Mouse (Mus musculus) kidney, adult 2 months (tissue): ENCODE results near the gene Fbxl17.

ENCODE experiments used
- CTCF ChIP-seq: fragments of 200-500 bp; conservative IDR thresholded peaks from 2 replicates; pipeline ENCODE4 v1.5.1; 2011; ENCODE audit warnings: low read depth, mild to moderate bottlenecking, control low read depth, low read length, moderate library complexity, mixed read lengths; ENCODE audit not compliant: insufficient read depth, insufficient read length
- POLR2A ChIP-seq: fragments of 200-500 bp; IDR thresholded peaks from one replicate; pipeline ENCODE4 v1.6.1; 2011; ENCODE audit warnings: low read depth, low read length, control low read depth

DNA sequence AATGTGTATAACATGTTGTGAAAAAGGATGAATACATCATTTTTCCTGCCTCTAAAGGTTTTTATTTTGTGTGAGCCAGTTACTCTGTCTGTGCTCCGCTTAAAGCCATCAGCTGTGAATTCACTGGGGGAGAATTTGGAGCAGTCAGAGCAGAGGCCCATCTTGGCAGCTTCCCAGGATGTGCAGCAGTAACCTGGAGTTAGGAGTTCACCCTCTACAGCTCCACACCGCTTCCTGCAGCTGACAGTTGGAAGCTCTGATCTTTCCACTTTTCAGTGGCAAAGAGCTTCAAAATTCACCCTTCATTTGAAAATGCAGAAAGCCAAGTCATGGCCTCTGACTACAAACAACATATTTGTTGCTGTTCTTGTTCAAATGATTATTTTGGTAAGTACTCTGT, 212.4 kb downstream of the Fbxl17 start:
- TF ChIP-seq POLR2A (no peak), CTCF (no peak)
